Mouse (Mus musculus): ENCODE results near the gene Ndufv1.
"Not testable (repeated sequence)": the region's sequence is repeated elsewhere in the genome, so short reads cannot be mapped to it uniquely, and the experiment has no call there.

Ndufv1 gene

GRCm38 (mm10) chr19:3974608-3975007 is 38.0 kb downstream of the Ndufv1 start:
- DNase-seq (ENCODE audit: low read depth, low spot score): not testable (repeated sequence)

- DNase-seq (ENCODE audit: low read depth, low spot score): no peak
These were observed 40.4 kb downstream of the Ndufv1 start, which contains the start of gene Aldh3b2 for GRCm38 (mm10) chr19:3972229-3972628. TSS of gene Aldh3b2 (plus strand) at chr19:3972328.

- DNase-seq (ENCODE audit: low read depth, low spot score): no peak
These were observed 45.3 kb downstream of the Ndufv1 start for GRCm38 (mm10) chr19:3967258-3967657.

- peak; percentile 46 for DNase-seq (ENCODE audit: low read depth, low spot score)
These were observed 46.1 kb downstream of the Ndufv1 start for GRCm38 (mm10) chr19:3966330-3967075.

- no peak for DNase-seq (ENCODE audit: low read depth, low spot score)
These were observed 48.6 kb downstream of the Ndufv1 start for GRCm38 (mm10) chr19:3964030-3964429.

- DNase-seq (ENCODE audit: low read depth, low spot score): no peak
These were observed 50.1 kb downstream of the Ndufv1 start for GRCm38 (mm10) chr19:3962469-3962868.

- DNase-seq (ENCODE audit: low read depth, low spot score): not testable (repeated sequence)
These were observed 50.8 kb downstream of the Ndufv1 start for GRCm38 (mm10) chr19:3961805-3962204.

GRCm38 (mm10) chr19:3960211-3960610 is 52.4 kb downstream of the Ndufv1 start:
- no peak for DNase-seq (ENCODE audit: low read depth, low spot score)

- no peak for DNase-seq (ENCODE audit: low read depth, low spot score)
These were observed 53.6 kb downstream of the Ndufv1 start for GRCm38 (mm10) chr19:3959030-3959429.

- DNase-seq (ENCODE audit: low read depth, low spot score): no peak
These were observed 54.1 kb downstream of the Ndufv1 start, which contains the start of gene Aldh3b3 for GRCm38 (mm10) chr19:3958470-3958869. TSS of gene Aldh3b3 (plus strand) at chr19:3958645.
